Mouse (Mus musculus) MEL (cell line): Measurements from ENCODE around the gene Sap18. TPM values are rescaled to one million over a fixed set of nuclear protein-coding genes. Genes with fewer than 3 reads are reported as not detected.

Source experiments
- DNase-seq: peaks from one replicate; pipeline ENCODE4 v3.0.0; 2011; ENCODE audit warnings: low read depth, low spot score
- H3K27ac ChIP-seq: 2 replicates; pipeline ENCODE4 v1.5.1; 2012; ENCODE audit warnings: low read depth, mild to moderate bottlenecking, control low read depth, low read length, moderate library complexity; ENCODE audit not compliant: control insufficient read depth
- H3K27me3 ChIP-seq, 2 experiments: fragments of 150-350 bp in 1 of 2; sonication (generic) in 1 of 2; 2 replicates each; pipeline ENCODE4 v1.6.1; 2012; ENCODE audit warnings: low read length in 2 of 2, mild to moderate bottlenecking in 2 of 2, improper control_type of control experiment in 1 of 2, moderate library complexity in 1 of 2; ENCODE audit not compliant: insufficient read depth in 2 of 2, control insufficient read depth in 1 of 2
- H3K36me3 ChIP-seq, 2 experiments: 2 replicates each; pipeline ENCODE4 v1.6.1; 2012 to 2014; ENCODE audit warnings: low read length in 2 of 2, improper control_type of control experiment in 1 of 2, inconsistent platforms in 1 of 2, mild to moderate bottlenecking in 1 of 2; ENCODE audit not compliant: insufficient read depth in 2 of 2, control insufficient read depth in 1 of 2
- H3K4me1 ChIP-seq, 2 experiments: fragments of 150-350 bp in 1 of 2; sonication (generic) in 1 of 2; 2 replicates each; pipeline ENCODE4 v1.6.1; 2012; ENCODE audit warnings: low read length in 2 of 2, improper control_type of control experiment in 1 of 2, mild to moderate bottlenecking in 1 of 2; ENCODE audit not compliant: insufficient read depth in 2 of 2, control insufficient read depth in 1 of 2
- H3K4me3 ChIP-seq, 2 experiments: fragments of 150-350 bp in 1 of 2; sonication (generic) in 1 of 2; 2 replicates each; pipeline ENCODE4 v1.5.1; 2012; ENCODE audit warnings: low read depth in 2 of 2, low read length in 2 of 2, mild to moderate bottlenecking in 2 of 2, moderate library complexity in 2 of 2, control low read depth in 1 of 2, improper control_type of control experiment in 1 of 2; ENCODE audit not compliant: control insufficient read depth in 1 of 2, insufficient read depth in 1 of 2
- H3K79me2 ChIP-seq: 2 replicates; pipeline ENCODE4 v1.6.1; 2012; ENCODE audit warnings: mild to moderate bottlenecking, low read length, moderate library complexity; ENCODE audit not compliant: control insufficient read depth, poor library complexity, insufficient read depth
- H3K9ac ChIP-seq: 2 replicates; pipeline ENCODE4 v1.6.1; 2012; ENCODE audit warnings: low read depth, mild to moderate bottlenecking, control low read depth, low read length, moderate library complexity; ENCODE audit not compliant: control insufficient read depth, poor library complexity, severe bottlenecking
- H3K9me3 ChIP-seq: fragments of 150-350 bp; sonication (generic); replicated peaks from 2 replicates; pipeline ENCODE4 v1.6.1; 2012; ENCODE audit warnings: mild to moderate bottlenecking, low read length, improper control_type of control experiment, moderate library complexity; ENCODE audit not compliant: insufficient read depth
- CHD1 ChIP-seq: IDR thresholded peaks from 2 replicates; pipeline ENCODE4 v1.6.1; 2012; ENCODE audit warnings: low read depth, mild to moderate bottlenecking, inconsistent platforms, low read length, improper control_type of control experiment
- CHD2 ChIP-seq: IDR thresholded peaks from 2 replicates; pipeline ENCODE4 v1.6.1; 2011; ENCODE audit warnings: low read length, improper control_type of control experiment
- E2F4 ChIP-seq: IDR thresholded peaks from 2 replicates; pipeline ENCODE4 v1.6.1; 2011; ENCODE audit warnings: low read depth, low read length, improper control_type of control experiment, borderline replicate concordance
- ELF1 ChIP-seq: IDR thresholded peaks from 2 replicates; pipeline ENCODE4 v1.6.1; 2014; ENCODE audit warnings: low read depth, mild to moderate bottlenecking, inconsistent platforms, low read length, improper control_type of control experiment, moderate library complexity
- ETS1 ChIP-seq: IDR thresholded peaks from 2 replicates; pipeline ENCODE4 v1.6.1; 2012; ENCODE audit warnings: low read depth, mild to moderate bottlenecking, inconsistent platforms, low read length, improper control_type of control experiment, moderate library complexity
- GABPA ChIP-seq: IDR thresholded peaks from 2 replicates; pipeline ENCODE4 v1.6.1; 2012; ENCODE audit warnings: low read depth, mild to moderate bottlenecking, inconsistent platforms, low read length, improper control_type of control experiment, moderate library complexity
- GATA1 ChIP-seq: IDR thresholded peaks from 2 replicates; pipeline ENCODE4 v1.6.1; 2011; ENCODE audit warnings: low read depth, low read length, improper control_type of control experiment
- HCFC1 ChIP-seq: IDR thresholded peaks from 2 replicates; pipeline ENCODE4 v1.6.1; 2012; ENCODE audit warnings: low read depth, mild to moderate bottlenecking, inconsistent platforms, low read length, improper control_type of control experiment, moderate library complexity
- MAX ChIP-seq: IDR thresholded peaks from 2 replicates; pipeline ENCODE4 v1.6.1; 2011; ENCODE audit warnings: low read length, improper control_type of control experiment
- MAZ ChIP-seq: IDR thresholded peaks from 2 replicates; pipeline ENCODE4 v1.6.1; 2012; ENCODE audit warnings: low read depth, mild to moderate bottlenecking, inconsistent platforms, low read length, improper control_type of control experiment
- MXI1 ChIP-seq: IDR thresholded peaks from 2 replicates; pipeline ENCODE4 v1.6.1; 2011; ENCODE audit warnings: mild to moderate bottlenecking, low read depth, low read length, improper control_type of control experiment
- MYB ChIP-seq: IDR thresholded peaks from 2 replicates; pipeline ENCODE4 v1.6.1; 2011; ENCODE audit warnings: mild to moderate bottlenecking, low read depth, low read length, improper control_type of control experiment
- MYC ChIP-seq: IDR thresholded peaks from 2 replicates; pipeline ENCODE4 v1.6.1; 2011; ENCODE audit warnings: low read depth, mild to moderate bottlenecking, low read length, improper control_type of control experiment, moderate library complexity
- NELFE ChIP-seq: IDR thresholded peaks from 2 replicates; pipeline ENCODE4 v1.6.1; 2011; ENCODE audit warnings: low read depth, low read length, improper control_type of control experiment
- NRF1 ChIP-seq: IDR thresholded peaks from 2 replicates; pipeline ENCODE4 v1.6.1; 2014; ENCODE audit warnings: low read depth, mild to moderate bottlenecking, inconsistent platforms, low read length, improper control_type of control experiment, moderate library complexity; ENCODE audit not compliant: poor library complexity, insufficient read depth, severe bottlenecking
- POLR2A ChIP-seq, 2 experiments: IDR thresholded peaks; 2 replicates each; pipeline ENCODE4 v1.6.1; 2011 to 2012; ENCODE audit warnings: low read length in 2 of 2, mild to moderate bottlenecking in 2 of 2, control low read depth in 1 of 2, improper control_type of control experiment in 1 of 2, low read depth in 1 of 2, moderate library complexity in 1 of 2; ENCODE audit not compliant: control insufficient read depth in 1 of 2, insufficient read depth in 1 of 2, poor library complexity in 1 of 2
- POLR2AphosphoS2 ChIP-seq: IDR thresholded peaks from 2 replicates; pipeline ENCODE4 v1.6.1; 2011; ENCODE audit warnings: low read length, improper control_type of control experiment
- POLR2AphosphoS5 ChIP-seq: IDR thresholded peaks from 2 replicates; pipeline ENCODE4 v1.6.1; 2012; ENCODE audit warnings: low read depth, borderline replicate concordance, mild to moderate bottlenecking, inconsistent platforms, low read length, moderate library complexity, mixed read lengths
- RCOR1 ChIP-seq: IDR thresholded peaks from 2 replicates; pipeline ENCODE4 v1.6.1; 2012; ENCODE audit warnings: low read depth, mild to moderate bottlenecking, inconsistent platforms, low read length, improper control_type of control experiment
- SIN3A ChIP-seq: IDR thresholded peaks from 2 replicates; pipeline ENCODE4 v1.6.1; 2012; ENCODE audit warnings: low read length, improper control_type of control experiment, inconsistent platforms
- TBP ChIP-seq: IDR thresholded peaks from 2 replicates; pipeline ENCODE4 v1.8.0; 2011; ENCODE audit warnings: low read depth, low read length, improper control_type of control experiment
- TCF12 ChIP-seq: IDR thresholded peaks from 2 replicates; pipeline ENCODE4 v1.6.1; 2014; ENCODE audit warnings: low read depth, mild to moderate bottlenecking, inconsistent platforms, low read length, improper control_type of control experiment, moderate library complexity
- USF1 ChIP-seq: IDR thresholded peaks from 2 replicates; pipeline ENCODE4 v1.6.1; 2014; ENCODE audit warnings: low read depth, mild to moderate bottlenecking, inconsistent platforms, low read length, improper control_type of control experiment, moderate library complexity
- ZC3H11A ChIP-seq: IDR thresholded peaks from 2 replicates; pipeline ENCODE4 v1.6.1; 2012; ENCODE audit warnings: low read depth, mild to moderate bottlenecking, inconsistent platforms, low read length, improper control_type of control experiment
- ZMIZ1 ChIP-seq: IDR thresholded peaks from 2 replicates; pipeline ENCODE4 v1.6.1; 2012; ENCODE audit warnings: low read depth, mild to moderate bottlenecking, inconsistent platforms, low read length, improper control_type of control experiment, moderate library complexity
- polyA plus RNA-seq, 2 experiments: library from polyadenylated mRNA; stranded (reverse) in 1 of 2; unstranded in 1 of 2; fragments of >175 nt in 1 of 2; fragments of >200 nt in 1 of 2; gene quantifications; 2 replicates each; pipeline versions ENCODE4 v1.2.1 to v1.2.4; 2012; ENCODE audit warnings: low replicate concordance in 2 of 2, low read depth in 1 of 2; ENCODE audit not compliant: insufficient read length in 2 of 2, insufficient read depth in 1 of 2, missing spikeins in 1 of 2
- total RNA-seq: library from RNA; depleted of rRNA; stranded (reverse); fragments of 300-350 nt; gene quantifications from 2 replicates; pipeline ENCODE4 v1.2.3, GENCODE M21; 2012

Sap18 gene
- total and polyA plus RNA-seq, 3 experiments, result 13.7 to 201 TPM; not detected in 1

DNA sequence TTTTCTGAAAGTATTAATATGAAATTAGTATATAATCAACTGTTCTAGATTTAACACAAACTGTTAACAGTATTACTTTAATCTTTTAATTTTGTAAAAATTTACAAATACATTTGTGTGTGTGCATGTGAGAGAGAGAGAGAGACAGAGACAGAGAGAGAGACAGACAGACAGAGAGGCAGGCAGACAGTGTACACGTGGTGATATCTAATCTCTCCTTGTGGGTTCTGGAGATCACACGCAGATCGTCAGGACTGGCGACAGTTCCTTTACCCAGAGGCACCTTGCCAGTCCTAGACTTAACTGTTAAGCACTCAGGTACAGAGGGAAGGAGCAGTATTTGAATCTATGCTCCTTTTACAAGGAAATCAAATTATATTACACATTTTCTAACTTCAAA, 22.9 kb downstream of the Sap18 start (continued):
- TF ChIP-seq GABPA, result no peak
- TF ChIP-seq ELF1, result no peak
- TF ChIP-seq ETS1, result peak; percentile 33; the same call in 1 of the 2 replicates
- TF ChIP-seq MAZ, result no peak
- TF ChIP-seq E2F4, result no peak
- TF ChIP-seq NELFE, result no peak
- TF ChIP-seq ZMIZ1, result no peak

DNA sequence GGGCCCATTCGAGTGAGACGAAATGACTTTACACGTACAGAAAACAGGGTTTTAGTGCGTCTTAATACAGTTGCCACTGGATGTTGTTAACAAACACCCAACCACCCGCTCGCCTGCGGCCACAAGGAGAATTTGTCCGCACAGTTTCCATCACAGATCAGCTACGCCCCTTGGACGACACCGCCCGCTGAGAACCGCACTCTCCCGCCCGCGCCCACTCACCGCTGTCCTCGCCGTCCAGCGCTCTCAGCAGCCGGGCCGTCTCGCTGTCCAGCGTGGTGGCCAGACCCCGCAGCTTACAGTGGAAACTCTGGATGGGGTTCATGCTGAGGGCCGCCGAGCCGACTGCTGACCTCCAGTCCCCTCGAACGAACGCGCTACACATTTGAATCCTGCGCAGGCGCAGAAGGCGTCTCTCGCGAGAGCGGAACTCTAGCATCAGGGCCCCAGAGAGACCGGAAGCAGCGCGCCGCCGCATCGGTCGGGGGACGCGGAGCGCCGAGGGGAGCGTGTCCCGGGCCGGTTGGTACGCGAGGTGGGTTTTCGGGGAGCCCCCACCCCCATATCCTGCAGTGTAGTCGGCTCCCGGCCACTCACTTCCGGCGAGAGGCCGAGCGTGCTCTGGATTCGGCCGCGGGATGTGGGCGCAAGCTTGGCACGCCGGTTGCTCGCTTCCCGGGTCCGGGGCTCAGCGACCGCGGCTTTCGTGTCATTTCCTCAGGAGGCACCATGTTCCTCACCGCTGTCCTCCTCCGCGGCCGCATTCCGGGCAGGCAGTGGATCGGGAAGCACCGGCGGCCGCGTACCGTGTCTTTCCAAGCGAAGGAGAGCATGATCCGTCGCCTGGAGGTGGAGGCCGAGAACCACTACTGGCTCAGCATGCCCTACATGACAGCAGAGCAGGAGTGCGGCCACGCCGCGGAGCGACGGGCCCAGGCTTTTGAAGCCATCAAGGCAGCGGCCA, 28.1 kb downstream of the Sap18 start, which contains the start of the genes Ska3 and Mrpl57:
Gene Ska3, minus strand, starts transcription at position 398 of the 964 bp plus-strand sequence.
Gene Mrpl57, plus strand, starts transcription at position 447 of the 964 bp plus-strand sequence.
- TF ChIP-seq ELF1 (peak; percentile 94), CHD2 (peak; percentile 96), ZC3H11A (no peak), NELFE (peak; percentile 99), TBP (0 out of 2 replicates have a peak, but pooled peaks have one; percentile 62), CHD1 (peak; percentile 90), MAX (peak; percentile 69), MYB (no peak), NRF1 (peak; percentile 90), SIN3A (peak; percentile 80), MYC (peak; percentile 69), ZMIZ1 (peak; percentile 85), MXI1 (peak; percentile 93), RCOR1 (no peak), USF1 (no peak), HCFC1 (peak; percentile 87), POLR2AphosphoS2 (peak; percentile 97), POLR2AphosphoS5 (peak; percentile 7; the same call in 1 of the 2 replicates), TCF12 (peak; percentile 73; the same call in 1 of the 2 replicates), POLR2A (IDR thresholded peaks at IDR 0.05; ENCODE audit: control insufficient read depth in 1 of 2, insufficient read depth in 1 of 2, low read depth in 1 of 2, low read length in 2 of 2, poor library complexity in 1 of 2) (peak; percentile 96 to 97), GATA1 (no peak), MAZ (peak; percentile 31; the same call in 1 of the 2 replicates)
- H3K4me1 ChIP-seq, result peaks cover 12 to 17% of the 10 kb centered on the region in 2 experiments
- H3K27ac ChIP-seq, result peak within 1 kb of the TSS; percentile 88
- H3K79me2 ChIP-seq, result peaks cover 32% of the 10 kb centered on the region
- H3K4me3 ChIP-seq, result peak within 1 kb of the TSS; percentile 71 to 84
- peak; percentile 95 for DNase-seq
- no peaks in the 10 kb centered on the region for H3K27me3 ChIP-seq
- H3K9me3 ChIP-seq, result no peaks in the 10 kb centered on the region
- peaks cover 13 to 30% of the 10 kb centered on the region in 2 experiments for H3K36me3 ChIP-seq
- H3K9ac ChIP-seq, result peak within 1 kb of the TSS; percentile 81
